Mouse (Mus musculus) large intestine, adult 2 months (tissue): ENCODE measurements around the gene Slc22a15. TPM values are rescaled to one million over a fixed set of nuclear protein-coding genes. Genes with fewer than 3 reads are reported as not detected.
A peak's percentile ranks its signal among the peaks of the same experiment; 100 is the strongest.
"Not testable (repeated sequence)": the region's sequence is repeated elsewhere in the genome, so short reads cannot be mapped to it uniquely, and the experiment has no call there.

Experiments used
- DNase-seq: peaks from one replicate; pipeline ENCODE4 v3.0.0-alpha.2; 2012; ENCODE audit warnings: low read depth, low spot score
- WGBS: fragments of 180-500 bp; shearing (Covaris S2); methylation state at CpG from one replicate; pipeline ENCODE4 v1.1.7; 2018; 5-methylcytosine and 5-hydroxymethylcytosine counted together
- polyA plus RNA-seq: library from polyadenylated mRNA; depleted of rRNA; stranded (reverse); fragments of >200 nt; gene quantifications from 2 replicates; pipeline ENCODE4 v1.2.3, GENCODE M21; 2012; rRNA removed

Slc22a15 gene
- polyA plus RNA-seq, 1 experiment, result 3.6 TPM

GRCm38 (mm10) chr3:101829881-101830616 lies 94.2 kb downstream of the Slc22a15 start:
- DNase-seq, result no peak
- 78% methylated on average over 10 of the region's 10 CpGs for WGBS

GRCm38 (mm10) chr3:101828595-101828994 lies 95.7 kb downstream of the Slc22a15 start:
- DNase-seq, result no peak
- 57% methylated on average over 3 of the region's 3 CpGs for WGBS

DNA sequence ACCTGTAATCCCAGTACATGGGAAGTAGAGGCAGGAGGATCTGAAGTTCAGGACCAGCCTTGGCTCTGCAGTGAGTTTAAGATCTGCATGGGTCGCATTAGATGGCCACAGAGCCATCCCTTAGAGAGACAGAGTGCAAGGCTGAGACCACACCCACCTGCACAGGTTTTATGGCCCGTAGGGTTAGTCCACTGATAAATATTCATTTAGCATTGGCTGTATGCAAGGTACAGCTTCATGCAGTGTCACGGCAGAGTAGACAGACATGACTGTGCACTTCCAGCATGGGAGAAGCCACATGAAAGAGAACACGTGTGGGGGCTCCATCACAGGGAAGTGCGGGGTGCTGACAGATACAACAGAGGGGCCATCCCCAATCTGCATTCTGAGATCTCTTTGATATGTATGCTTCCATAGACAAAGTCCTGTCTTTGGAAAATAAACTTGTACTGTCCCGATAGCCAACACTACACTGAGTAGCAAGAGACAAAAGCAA lies 97.0 kb downstream of the Slc22a15 start:
- DNase-seq, result no peak
- WGBS, result 56% methylated on average over 6 of the region's 6 CpGs

DNA sequence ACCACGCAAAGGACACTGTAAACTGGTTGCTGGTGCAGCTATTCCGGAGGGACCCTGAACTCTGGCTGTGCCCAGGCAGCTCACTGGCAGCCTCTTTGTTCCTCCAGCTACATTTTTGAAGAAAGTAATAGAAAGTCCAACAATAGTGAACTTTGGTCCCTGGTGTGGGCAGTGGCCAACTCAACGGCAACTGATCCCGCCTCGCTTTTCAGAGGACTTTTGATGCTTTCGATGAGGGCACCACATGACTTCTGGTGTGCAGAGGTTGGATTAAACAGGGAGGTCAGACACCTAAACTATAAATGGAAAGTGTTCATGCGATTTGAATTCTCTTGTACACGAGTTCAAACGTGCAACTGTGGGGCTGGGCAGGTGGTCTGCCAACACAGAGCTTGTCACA lies 99.9 kb downstream of the Slc22a15 start:
- 39% methylated on average over 9 of the region's 9 CpGs for WGBS
- no peak for DNase-seq

DNA sequence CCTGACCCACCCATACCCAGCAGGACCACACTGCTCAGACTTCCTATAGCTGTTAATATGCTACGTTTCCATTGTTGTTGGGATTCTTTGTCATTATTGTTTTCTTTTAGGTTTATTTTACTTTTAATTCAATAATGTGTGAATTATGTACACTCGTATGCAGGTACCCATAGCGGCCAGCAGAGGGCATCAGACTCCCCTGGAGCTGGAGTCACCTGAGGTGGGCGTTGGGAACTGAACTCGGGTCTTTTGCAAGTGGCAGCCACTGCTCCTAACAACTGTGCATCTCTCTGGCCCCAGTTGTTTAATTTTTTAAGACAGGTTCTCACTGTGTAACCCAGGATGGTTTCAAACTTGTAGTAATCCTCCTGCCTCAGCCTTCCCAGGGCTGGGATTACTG lies 102.2 kb downstream of the Slc22a15 start:
- DNase-seq, result no peak
- WGBS, result 83% methylated on average over 5 of the region's 5 CpGs

DNA sequence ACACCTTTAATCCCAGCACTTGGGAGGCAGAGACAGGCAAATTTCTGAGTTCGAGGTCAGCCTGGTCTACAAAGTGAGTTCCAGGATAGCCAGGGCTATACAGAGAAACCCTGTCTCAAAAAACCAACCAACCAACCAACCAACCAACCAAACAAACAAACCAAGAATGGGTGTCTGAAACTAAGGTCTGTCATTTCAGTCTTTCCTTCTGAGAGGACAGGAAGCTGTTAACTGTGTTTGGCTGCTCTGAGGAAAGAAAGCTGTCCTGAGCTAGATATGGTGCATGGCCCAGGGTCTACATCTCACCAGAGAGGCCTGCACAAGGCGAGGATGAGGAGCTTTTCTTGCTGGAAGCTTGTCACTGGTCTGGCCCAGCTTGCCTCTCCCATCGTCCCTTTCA lies 103.5 kb downstream of the Slc22a15 start:
- DNase-seq, result not testable (repeated sequence)
- WGBS, result 90% methylated on average over 3 of the region's 3 CpGs

- DNase-seq, result no peak
- 89% methylated on average over 3 of the region's 3 CpGs for WGBS
Observed at GRCm38 (mm10) chr3:101816006-101816405, 108.2 kb downstream of the Slc22a15 start.

DNA sequence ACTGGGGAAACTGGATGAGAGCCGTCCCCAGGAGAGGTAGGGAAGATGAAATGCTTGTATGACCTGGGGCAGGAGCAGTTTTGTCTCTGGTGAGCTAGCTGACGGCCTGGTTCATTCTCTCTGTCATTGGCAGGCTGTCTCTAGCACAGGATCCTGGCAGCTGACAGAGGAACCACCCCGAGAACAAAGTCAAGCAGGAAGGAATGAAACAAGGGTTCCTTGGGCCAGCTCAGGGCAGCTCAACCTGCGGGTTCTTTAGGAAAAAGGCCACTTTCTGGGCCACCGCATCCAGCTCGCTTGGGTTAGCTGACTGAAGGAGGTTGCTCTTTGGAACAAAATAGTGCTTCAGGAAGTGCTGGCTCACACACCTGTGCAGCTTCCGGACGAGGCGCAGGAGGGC lies 109.5 kb downstream of the Slc22a15 start:
- DNase-seq, result no peak
- WGBS, result 78% methylated on average over 9 of the region's 9 CpGs

DNA sequence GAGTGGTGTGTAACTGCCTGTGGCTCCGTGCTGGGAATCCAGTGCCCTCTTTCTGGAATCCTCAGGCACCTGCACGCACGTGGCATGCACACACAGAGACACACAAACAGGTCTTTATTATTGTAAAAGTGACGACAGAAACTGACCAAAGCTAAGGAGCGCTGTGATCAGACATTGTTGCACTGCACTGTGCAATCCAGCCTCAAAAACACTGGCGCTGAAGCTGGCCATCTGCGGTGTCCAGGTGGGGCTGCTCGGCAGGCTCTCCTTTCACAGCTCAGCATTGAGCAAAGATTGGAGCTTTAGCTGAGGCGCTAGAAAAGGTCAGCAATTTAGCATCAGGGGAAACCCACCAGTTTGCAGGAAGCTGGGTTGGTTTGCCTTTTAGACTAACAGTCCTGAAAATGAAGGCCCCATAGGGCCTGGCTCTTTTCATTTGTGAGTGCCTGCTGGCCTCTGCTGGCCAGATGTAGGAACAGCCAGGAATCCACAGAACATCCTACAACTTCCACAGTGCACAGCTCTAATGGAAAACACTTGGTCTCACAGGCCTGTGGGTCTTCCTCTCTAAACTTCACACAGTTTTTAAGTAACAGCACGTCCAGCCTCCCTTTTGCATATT lies 111.8 kb downstream of the Slc22a15 start:
- WGBS, result 68% methylated on average over 10 of the region's 10 CpGs

DNA sequence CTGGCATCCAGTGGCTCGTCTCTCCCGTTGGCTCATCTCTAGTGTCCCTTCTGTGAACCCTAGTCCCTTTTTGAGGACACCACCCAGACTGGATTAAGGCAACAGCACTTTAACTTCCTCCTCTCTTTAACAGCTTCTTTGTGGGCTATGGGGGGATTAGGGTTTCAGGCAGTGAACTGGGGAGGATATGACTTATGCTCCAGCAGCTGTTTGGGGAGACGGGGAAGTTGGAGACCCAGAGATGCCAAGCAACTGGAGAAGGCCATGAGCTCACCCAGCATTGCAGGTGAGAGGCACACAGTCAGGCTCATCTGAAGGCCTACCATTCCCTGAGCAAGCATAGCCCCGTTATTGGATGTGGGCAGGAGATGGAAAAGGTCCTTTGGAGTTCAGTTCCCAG lies 112.3 kb downstream of the Slc22a15 start:
- DNase-seq, result no peak
- WGBS, result 56% methylated on average over 4 of the region's 4 CpGs

More for the DNA sequence above, 111.8 kb downstream of the Slc22a15 start:
- no peak for DNase-seq

- no peak for DNase-seq
- WGBS, result 97% methylated on average over 6 of the region's 6 CpGs
Observed at GRCm38 (mm10) chr3:101807646-101808045, 116.6 kb downstream of the Slc22a15 start.

- WGBS, result 61% methylated on average over 4 of the region's 4 CpGs
- no peak for DNase-seq
Observed at GRCm38 (mm10) chr3:101806941-101807340, 117.3 kb downstream of the Slc22a15 start.

DNA sequence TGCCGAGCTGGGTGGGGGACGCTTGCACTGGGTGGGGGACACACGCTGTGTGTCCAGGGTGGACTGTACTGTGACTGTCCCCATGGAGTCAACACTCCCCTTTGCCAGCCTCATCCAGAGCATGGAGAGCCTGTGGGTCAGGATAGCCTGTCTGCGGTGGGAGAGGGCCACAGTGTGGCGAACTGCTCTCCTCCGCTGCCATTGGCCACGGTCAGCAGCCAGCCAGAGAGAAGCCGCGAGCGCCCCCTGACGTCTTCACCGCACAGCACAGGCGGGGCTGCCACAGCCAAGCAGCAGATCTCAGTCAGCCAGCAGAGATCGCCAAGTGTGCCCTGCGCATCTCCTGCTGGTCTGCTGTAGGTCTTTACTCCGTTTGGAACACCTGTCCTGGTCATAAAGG lies 118.1 kb downstream of the Slc22a15 start:
- DNase-seq, result peak; percentile 61
- 3% methylated on average over 16 of the region's 16 CpGs for WGBS

Other genes with a start within 250 kb of the Slc22a15 start
- 0.49 and 0.51 TPM in 2 replicates for gene Mab21l3, start 75.5 kb downstream of the Slc22a15 start, polyA plus RNA-seq
- 0.04 and 0.05 TPM in 2 replicates for gene Nhlh2, start 85.6 kb upstream of the Slc22a15 start, polyA plus RNA-seq
- gene Casq2, start 162.0 kb upstream of the Slc22a15 start, polyA plus RNA-seq, result 5.2 and 6.3 TPM in 2 replicates